Comparison of ENCODE assay signal across 11 mouse cellular contexts in the genomic region with DNA sequence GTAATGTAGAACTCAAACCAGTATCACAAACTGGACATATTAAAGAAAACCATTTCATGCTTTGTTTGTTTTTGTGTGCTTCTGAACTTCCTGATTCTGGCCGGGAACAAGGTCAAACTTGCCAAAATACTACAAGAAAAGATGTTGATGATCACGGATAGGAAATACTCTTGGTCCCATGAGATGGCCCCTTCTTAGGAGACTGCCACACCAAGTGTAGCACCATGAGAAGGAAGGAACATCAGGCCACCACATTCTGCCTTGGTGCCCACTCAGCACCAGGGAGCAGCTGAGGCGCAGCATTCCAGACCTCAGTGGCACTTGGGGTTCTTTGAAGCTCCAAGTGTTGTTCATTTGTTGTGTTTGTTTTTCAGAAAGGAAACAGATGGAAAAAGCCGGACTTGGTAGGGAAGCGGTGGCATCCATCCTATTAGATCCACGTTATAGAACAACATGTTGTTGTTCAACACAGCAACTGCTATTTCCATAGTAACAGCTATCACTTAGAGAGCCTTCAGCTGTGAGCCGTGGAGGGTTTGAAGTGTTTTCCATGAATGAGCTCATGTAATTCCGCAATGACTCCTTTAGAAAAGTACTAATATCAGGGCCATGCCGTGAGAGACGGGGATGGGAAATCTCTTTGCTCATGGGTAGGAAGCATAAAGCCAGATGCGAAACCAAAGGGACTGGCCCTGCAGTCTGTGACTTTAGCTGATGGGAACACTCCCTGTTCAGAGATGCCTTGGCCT.
A peak's percentile ranks its signal among the peaks of the same experiment; 100 is the strongest.
DNase-seq lines count a peak whose midpoint lies in the region; ATAC-seq and TF ChIP-seq lines count a peak whose summit lies in the region.
"Had no signal": no experiment of that assay in that cellular context is flagged by ENCODE, and none has a peak within 500 bp of the region (broad histone marks: within the 10 kb centered on the region; RNA-seq: fewer than 3 reads in every experiment).

No protein-coding gene starts in this region.

- WGBS in embryonic facial prominence, embryonic 15.5 days, result 43% methylated on average over 11 of the region's 11 CpGs
- WGBS in heart, postnatal 0 days, result 35% methylated on average over 11 of the region's 11 CpGs

- no peak for TF ChIP-seq EP300 in heart, postnatal 0 days (IDR thresholded peaks at IDR 0.05; ENCODE audit: low read depth)

- no peak for TF ChIP-seq CTCF in layer of hippocampus, adult 2 months (conservative IDR thresholded peaks at IDR 0.05)
- no peak for TF ChIP-seq CTCF in heart, postnatal 0 days (IDR thresholded peaks at IDR 0.05; ENCODE audit: low read depth)

- 0 out of 2 replicates have a peak, but pooled peaks cover 4% of the 10 kb centered on the region for H3K4me1 ChIP-seq in embryonic facial prominence, embryonic 15.5 days
- peaks cover 31% of the 10 kb centered on the region for H3K4me1 ChIP-seq in heart, postnatal 0 days (ENCODE audit: control insufficient read depth, insufficient read depth)
- H3K4me1 ChIP-seq: liver, embryonic 15.5 days had no signal

- H3K9ac ChIP-seq in embryonic facial prominence, embryonic 15.5 days, result no peak overlapping the region
- no peak overlapping the region for H3K9ac ChIP-seq in heart, postnatal 0 days (replicated peaks; ENCODE audit: low read depth, low read length)
- H3K9ac ChIP-seq: liver, embryonic 15.5 days had no signal

- H3K27me3 ChIP-seq in embryonic facial prominence, embryonic 15.5 days, result no peaks in the 10 kb centered on the region
- no peaks in the 10 kb centered on the region for H3K27me3 ChIP-seq in heart, postnatal 0 days (ENCODE audit: control insufficient read depth, insufficient read depth, low read length)
- H3K27me3 ChIP-seq: liver, embryonic 15.5 days had no signal

- ATAC-seq in embryonic facial prominence, embryonic 15.5 days (ENCODE audit: insufficient number of reproducible peaks, low FRiP score, low TSS enrichment, low read depth), result no peak; the same call in 1 of the 2 replicates
- ATAC-seq in heart, postnatal 0 days (ENCODE audit: insufficient read depth, low read depth), result peak; percentile 77

- peak overlapping the region; percentile 67 for H3K27ac ChIP-seq in layer of hippocampus, adult 2 months
- 0 out of 2 replicates have a peak overlapping the region, but pooled peaks have one; percentile 36 for H3K27ac ChIP-seq in embryonic facial prominence, embryonic 15.5 days (replicated peaks)
- H3K27ac ChIP-seq in heart, postnatal 0 days (ENCODE audit: low read depth), result peak overlapping the region; percentile 80
- H3K27ac ChIP-seq: liver, embryonic 15.5 days had no signal

- H3K9me3 ChIP-seq in embryonic facial prominence, embryonic 15.5 days (replicated peaks), result no peaks in the 10 kb centered on the region
- H3K9me3 ChIP-seq in heart, postnatal 0 days (replicated peaks; ENCODE audit: control insufficient read depth, low read length), result no peaks in the 10 kb centered on the region
- H3K9me3 ChIP-seq: G1E; liver, embryonic 15.5 days had no signal

- H3K4me3 ChIP-seq in layer of hippocampus, adult 2 months, result no peak overlapping the region; the same call in 1 of the 2 replicates
- no peak overlapping the region for H3K4me3 ChIP-seq in embryonic facial prominence, embryonic 15.5 days (replicated peaks)
- no peak overlapping the region for H3K4me3 ChIP-seq in heart, postnatal 0 days (ENCODE audit: low read depth, low read length)
- H3K4me3 ChIP-seq: liver, embryonic 15.5 days had no signal

- no peak overlapping the region for H3K4me2 ChIP-seq in embryonic facial prominence, embryonic 15.5 days (replicated peaks)
- no peak overlapping the region for H3K4me2 ChIP-seq in heart, postnatal 0 days (ENCODE audit: low read depth, low read length)
- H3K4me2 ChIP-seq: liver, embryonic 15.5 days had no signal

- DNase-seq in embryo, embryonic 10.5 days (ENCODE audit: low spot score), result peak; percentile 12
- no peak for DNase-seq in embryo, embryonic 11 days
- DNase-seq in layer of hippocampus, adult 2 months (ENCODE audit: low spot score in 2 of 2), result peak; percentile 8 to 14
- DNase-seq in layer of hippocampus, postnatal 25 days (ENCODE audit: extremely low spot score in 1 of 2, low spot score in 1 of 2), result no peak
- DNase-seq in heart, postnatal 0 days (ENCODE audit: low spot score), result peak; percentile 61
- no peak for DNase-seq in frontal cortex, postnatal 36 days (ENCODE audit: low spot score in 2 of 2)
- DNase-seq in adrenal gland, postnatal 36 days, result no peak
- DNase-seq: cerebellum, adult 9-11 months had no signal

- H3K36me3 ChIP-seq in embryonic facial prominence, embryonic 15.5 days, result no peaks in the 10 kb centered on the region
- no peaks in the 10 kb centered on the region for H3K36me3 ChIP-seq in heart, postnatal 0 days (replicated peaks; ENCODE audit: control insufficient read depth, insufficient read depth, low read length)
- H3K36me3 ChIP-seq: G1E; liver, embryonic 15.5 days had no signal

Comparison
In these comparisons a context has a peak if more than half of its experiments do, and no peak if none do; other contexts are left out.
1. DNase-seq: peak in embryo, embryonic 10.5 days (single experiment), layer of hippocampus, adult 2 months (2 of 2) and heart, postnatal 0 days (single experiment); none in embryo, embryonic 11 days (single experiment), layer of hippocampus, postnatal 25 days (0 of 2), frontal cortex, postnatal 36 days (0 of 2) and adrenal gland, postnatal 36 days (0 of 2).
2. Peak in every context shown above with its lines, with median percentiles within 50 percentile points of each other: H3K27ac ChIP-seq.